Mouse (Mus musculus) midbrain, embryonic 12.5 days (tissue): ENCODE measurements around the gene 2010315B03Rik. TPM values are rescaled to one million over a fixed set of nuclear protein-coding genes. Genes with fewer than 3 reads are reported as not detected.
"Not testable (repeated sequence)": the region's sequence is repeated elsewhere in the genome, so short reads cannot be mapped to it uniquely, and the experiment has no call there.

Experiments
- ATAC-seq: fragments of 200-750 bp; cut with Nextera tagmentation; 2 replicates; pipeline ENCODE4 v1.8.0; 2017; ENCODE audit warnings: low read depth, moderate TSS enrichment, moderate library complexity; ENCODE audit not compliant: low FRiP score
- H3K27ac ChIP-seq: fragments of 300-500 bp; sonication (generic); replicated peaks from 2 replicates; pipeline ENCODE4 v1.5.1; 2016; ENCODE audit warnings: mild to moderate bottlenecking
- H3K27me3 ChIP-seq: fragments of 300-500 bp; sonication (generic); 2 replicates; pipeline ENCODE4 v1.6.1; 2016; ENCODE audit warnings: mild to moderate bottlenecking
- H3K36me3 ChIP-seq: fragments of 300-500 bp; sonication (generic); 2 replicates; pipeline ENCODE4 v1.6.1; 2016
- H3K4me1 ChIP-seq: fragments of 300-500 bp; sonication (generic); 2 replicates; pipeline ENCODE4 v1.6.1; 2016
- H3K4me2 ChIP-seq: fragments of 300-500 bp; sonication (generic); replicated peaks from 2 replicates; pipeline ENCODE4 v1.6.1; 2016; ENCODE audit warnings: mild to moderate bottlenecking, moderate library complexity
- H3K4me3 ChIP-seq: fragments of 300-500 bp; sonication (generic); 2 replicates; pipeline ENCODE4 v1.5.1; 2016; ENCODE audit warnings: mild to moderate bottlenecking
- H3K9ac ChIP-seq: fragments of 300-500 bp; sonication (generic); replicated peaks from 2 replicates; pipeline ENCODE4 v1.6.1; 2016; ENCODE audit warnings: mild to moderate bottlenecking, moderate library complexity
- H3K9me3 ChIP-seq: fragments of 300-500 bp; sonication (generic); 2 replicates; pipeline ENCODE4 v1.6.1; 2016; ENCODE audit warnings: mild to moderate bottlenecking
- WGBS: fragments of 180-500 bp; shearing (Covaris S2); methylation state at CpG from one replicate; pipeline ENCODE4 v1.1.7; 2016; 5-methylcytosine and 5-hydroxymethylcytosine counted together
- polyA plus RNA-seq: library from polyadenylated mRNA; unstranded; fragments of >200 nt; fragmentation: Nextera tagmentation; extraction: Ambion mirVana; gene quantifications from 2 replicates; pipeline ENCODE4 v1.2.1, GENCODE M21; 2016

2010315B03Rik gene
- polyA plus RNA-seq, 1 experiment from 2014 or later, result 10.0 TPM

DNA sequence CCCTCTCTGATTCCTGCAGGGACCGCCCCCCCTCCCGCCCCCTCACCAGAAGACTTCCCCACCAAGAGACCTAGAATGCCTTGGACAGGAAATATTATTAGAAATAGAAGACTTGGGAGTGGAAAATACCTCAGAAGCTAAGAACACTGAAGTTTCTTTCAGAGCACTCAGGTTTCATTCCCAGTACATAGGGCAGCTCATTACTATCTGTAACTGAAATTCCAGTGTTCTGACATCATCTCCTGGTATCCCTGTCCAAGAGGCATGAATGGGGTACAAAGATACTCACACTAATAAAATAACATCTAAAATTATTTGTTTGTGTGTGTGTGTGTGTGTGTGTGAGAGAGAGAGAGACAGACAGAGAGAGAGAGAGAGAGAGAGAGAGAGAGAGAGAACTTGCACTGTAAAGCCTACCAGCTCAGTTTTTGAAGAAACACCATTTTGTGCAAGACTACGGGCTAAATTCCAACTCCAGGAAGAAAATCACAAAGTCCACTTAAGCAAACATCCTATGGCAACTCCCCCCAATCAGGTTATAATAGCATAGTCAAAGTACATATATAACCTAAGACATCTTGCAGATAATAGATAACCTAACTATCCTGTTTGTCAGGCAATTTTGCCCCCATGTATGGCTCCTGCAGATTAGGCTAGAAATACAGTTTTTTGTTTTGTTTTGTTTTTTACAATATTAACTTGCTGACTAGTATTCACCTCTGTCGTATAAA is 49.3 kb downstream of the 2010315B03Rik start:
- ATAC-seq, result no peak
- no peak overlapping the region for H3K4me3 ChIP-seq
- H3K27ac ChIP-seq, result no peak overlapping the region
- H3K36me3 ChIP-seq, result no peaks in the 10 kb centered on the region
- H3K9me3 ChIP-seq, result no peaks in the 10 kb centered on the region
- peaks cover 6% of the 10 kb centered on the region for H3K4me1 ChIP-seq
- no peak overlapping the region for H3K4me2 ChIP-seq
- no peak overlapping the region for H3K9ac ChIP-seq
- no peaks in the 10 kb centered on the region for H3K27me3 ChIP-seq
- 90% methylated on average over 4 of the region's 4 CpGs for WGBS

- peaks cover 9% of the 10 kb centered on the region for H3K9me3 ChIP-seq
- 81% methylated on average over 4 of the region's 4 CpGs for WGBS
- H3K4me3 ChIP-seq, result no peak overlapping the region
- no peak for ATAC-seq
- no peaks in the 10 kb centered on the region for H3K4me1 ChIP-seq
- H3K27me3 ChIP-seq, result no peaks in the 10 kb centered on the region
- H3K4me2 ChIP-seq, result no peak overlapping the region
- H3K36me3 ChIP-seq, result no peaks in the 10 kb centered on the region
- no peak overlapping the region for H3K27ac ChIP-seq
- H3K9ac ChIP-seq, result no peak overlapping the region
These were observed 54.4 kb downstream of the 2010315B03Rik start for GRCm38 (mm10) chr9:124258067-124258556.

DNA sequence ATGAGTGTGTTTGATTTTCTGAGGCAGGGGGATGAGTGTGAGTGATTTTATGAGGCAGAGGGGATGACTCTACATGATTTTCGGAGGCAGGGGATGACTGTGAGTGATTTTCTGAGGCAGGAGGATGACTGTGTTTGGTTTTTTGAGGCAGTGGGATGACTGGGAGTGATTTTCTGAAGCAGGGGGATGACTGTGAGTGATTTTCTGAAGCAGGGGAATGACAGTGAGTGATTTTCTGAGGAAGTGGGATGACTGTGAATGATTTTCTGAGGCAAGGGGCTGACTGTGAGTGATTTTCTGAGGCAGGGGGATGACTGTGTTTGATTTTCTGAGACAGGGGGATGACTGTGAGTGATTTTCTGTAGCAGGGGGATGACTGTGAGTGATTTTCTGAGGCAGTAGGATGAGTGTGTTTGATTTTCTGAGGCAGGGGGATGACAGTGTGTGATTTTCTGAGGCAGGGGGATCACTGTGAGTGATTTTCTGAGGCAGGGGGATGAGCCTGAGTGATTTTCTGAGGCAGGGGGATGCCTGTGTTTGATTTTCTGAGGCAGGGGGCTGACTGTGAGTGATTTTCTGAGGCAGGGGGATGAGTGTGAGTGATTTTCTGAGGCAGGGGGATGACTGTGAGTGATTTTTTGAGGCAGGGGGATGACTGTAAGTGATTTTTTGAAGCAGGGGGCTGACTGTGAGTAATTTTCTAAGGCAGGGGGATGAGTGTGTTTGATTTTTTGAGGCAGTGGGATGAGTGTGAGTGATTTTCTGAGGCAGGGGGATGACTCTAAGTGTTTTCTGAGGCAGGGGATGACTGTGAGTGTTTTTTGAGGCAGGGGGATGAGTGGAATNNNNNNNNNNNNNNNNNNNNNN is 55.1 kb downstream of the 2010315B03Rik start:
- Histone ChIP-seq H3K9me3 (peaks cover 9% of the 10 kb centered on the region), H3K4me2 (no peak overlapping the region), H3K4me1 (no peaks in the 10 kb centered on the region), H3K9ac (no peak overlapping the region), H3K4me3 (no peak overlapping the region), H3K27ac (no peak overlapping the region), H3K36me3 (no peaks in the 10 kb centered on the region), H3K27me3 (no peaks in the 10 kb centered on the region)
- 49% methylated on average over 1 of the region's 1 CpGs for WGBS
- ATAC-seq, result peak; percentile 54

DNA sequence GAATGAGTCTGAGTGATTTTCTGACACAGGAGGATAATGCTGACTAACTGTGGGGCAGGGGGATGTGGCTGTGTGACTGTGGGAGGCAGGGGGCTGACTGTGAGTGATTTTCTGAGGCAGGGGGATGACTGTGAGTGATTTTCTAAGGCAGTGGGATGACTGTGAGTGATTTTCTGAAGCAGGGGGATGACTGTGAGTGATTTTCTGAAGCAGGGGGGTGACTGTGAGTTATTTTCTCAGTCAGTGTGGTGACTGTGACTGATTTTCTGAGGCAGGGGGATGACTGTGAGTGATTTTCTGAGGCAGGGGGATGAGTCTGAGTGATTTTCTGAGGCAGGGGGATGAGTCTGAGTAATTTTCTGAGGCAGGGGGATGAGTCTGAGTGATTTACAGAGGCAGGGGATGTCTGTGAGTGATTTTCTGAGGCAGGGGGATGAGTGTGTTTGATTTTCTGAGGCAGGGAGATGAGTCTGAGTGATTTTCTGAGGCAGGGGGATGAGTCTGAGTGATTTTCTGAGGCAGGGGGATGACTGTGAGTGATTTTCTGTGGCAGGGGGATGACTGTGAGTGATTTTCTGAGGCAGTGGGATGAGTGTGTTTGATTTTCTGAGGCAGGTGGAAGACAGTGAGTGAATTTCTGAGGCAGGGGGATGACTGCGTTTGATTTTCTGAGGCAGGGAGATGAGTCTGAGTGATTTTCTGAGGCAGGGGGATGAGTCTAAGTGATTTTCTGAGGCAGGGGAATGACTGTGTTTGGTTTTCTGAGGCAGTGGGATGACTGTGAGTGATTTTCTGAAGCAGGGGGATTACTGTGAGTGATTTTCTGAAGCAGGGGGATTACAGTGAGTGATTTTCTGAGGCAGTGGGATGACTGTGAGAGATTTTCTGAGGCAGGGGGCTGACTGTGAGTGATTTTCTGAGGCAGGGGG is 56.0 kb downstream of the 2010315B03Rik start:
- H3K4me2 ChIP-seq, H3K4me1 ChIP-seq, H3K4me3 ChIP-seq, H3K27me3 ChIP-seq, H3K9me3 ChIP-seq, H3K36me3 ChIP-seq: not testable (repeated sequence)
- Histone ChIP-seq H3K9ac (0 out of 2 replicates have a peak overlapping the region, but pooled peaks have one; percentile 0), H3K27ac (peak overlapping the region; percentile 0; the same call in 1 of the 2 replicates)
- ATAC-seq, result peak; percentile 74
- WGBS, result 14% methylated on average over 1 of the region's 1 CpGs

GRCm38 (mm10) chr9:124251438-124251837 is 61.1 kb downstream of the 2010315B03Rik start:
- no peaks in the 10 kb centered on the region for H3K36me3 ChIP-seq
- no peak overlapping the region for H3K27ac ChIP-seq
- ATAC-seq, result peak; percentile 44; the same call in 1 of the 2 replicates
- H3K4me2 ChIP-seq, result no peak overlapping the region
- peaks cover 5% of the 10 kb centered on the region for H3K4me1 ChIP-seq
- no peak overlapping the region for H3K9ac ChIP-seq
- H3K4me3 ChIP-seq, result no peak overlapping the region
- H3K27me3 ChIP-seq, result no peaks in the 10 kb centered on the region
- H3K9me3 ChIP-seq, result peaks cover 2% of the 10 kb centered on the region

Other genes starting within 250 kb of the 2010315B03Rik start
- 0.17 and 0.34 TPM in 2 replicates for gene Ccr2, start 210.7 kb downstream of the 2010315B03Rik start, polyA plus RNA-seq
- 0.34 and 0.55 TPM in 2 replicates for gene Ccr5, start 191.2 kb downstream of the 2010315B03Rik start, polyA plus RNA-seq
- gene Ppp2r3d, start 164.2 kb upstream of the 2010315B03Rik start, polyA plus RNA-seq, result 195 and 201 TPM in 2 replicates
- not detected in 2 replicates for gene Gm21836, start 181.1 kb upstream of the 2010315B03Rik start, polyA plus RNA-seq